Mouse (Mus musculus): ENCODE measurements around the gene Qtrt1. TPM values are rescaled to one million over a fixed set of nuclear protein-coding genes. Genes with fewer than 3 reads are reported as not detected.

The Qtrt1 gene
- total and polyA plus RNA-seq, 2 experiments from 2014 or later, result 38.6 to 46.7 TPM

GRCm38 (mm10) chr9:21437577-21437976 is 25.9 kb downstream of the Qtrt1 start:
- H3K9ac ChIP-seq (replicated peaks; ENCODE audit: low read length), result no peak overlapping the region
- H3K4me3 ChIP-seq (ENCODE audit: low read length), result no peak overlapping the region
- no peaks in the 10 kb centered on the region for H3K36me3 ChIP-seq (ENCODE audit: insufficient read depth, low read length)
- DNase-seq (ENCODE audit: low spot score) (no peak), ATAC-seq (no peak)
- no peaks in the 10 kb centered on the region for H3K9me3 ChIP-seq (ENCODE audit: low read length)
- TF ChIP-seq CTCF (IDR thresholded peaks at IDR 0.05; ENCODE audit: low read depth), result no peak
- no peaks in the 10 kb centered on the region for H3K4me1 ChIP-seq (ENCODE audit: insufficient read depth, low read length)
- H3K4me2 ChIP-seq (ENCODE audit: low read depth, low read length), result no peak overlapping the region
- 93% methylated on average over 6 of the region's 6 CpGs for WGBS
- H3K27ac ChIP-seq, result no peak overlapping the region
- no peaks in the 10 kb centered on the region for H3K27me3 ChIP-seq (ENCODE audit: insufficient read depth, low read length)

GRCm38 (mm10) chr9:21438219-21438618 is 26.6 kb downstream of the Qtrt1 start:
- no peak overlapping the region for H3K4me2 ChIP-seq (ENCODE audit: low read depth, low read length)
- H3K4me3 ChIP-seq (ENCODE audit: low read length), result no peak overlapping the region
- no peaks in the 10 kb centered on the region for H3K4me1 ChIP-seq (ENCODE audit: insufficient read depth, low read length)
- no peak for TF ChIP-seq CTCF (IDR thresholded peaks at IDR 0.05; ENCODE audit: low read depth)
- no peaks in the 10 kb centered on the region for H3K36me3 ChIP-seq (ENCODE audit: insufficient read depth, low read length)
- no peak for ATAC-seq
- H3K27ac ChIP-seq, result no peak overlapping the region
- H3K9me3 ChIP-seq (ENCODE audit: low read length), result no peaks in the 10 kb centered on the region
- no peaks in the 10 kb centered on the region for H3K27me3 ChIP-seq (ENCODE audit: insufficient read depth, low read length)
- peak; percentile 18 for DNase-seq (ENCODE audit: low spot score)
- H3K9ac ChIP-seq (replicated peaks; ENCODE audit: low read length), result no peak overlapping the region
- WGBS, result 71% methylated on average over 3 of the region's 3 CpGs

GRCm38 (mm10) chr9:21439456-21439855 is 27.8 kb downstream of the Qtrt1 start:
- ATAC-seq (no peak), DNase-seq (ENCODE audit: low spot score) (no peak)
- no peak for TF ChIP-seq CTCF (IDR thresholded peaks at IDR 0.05; ENCODE audit: low read depth)
- Histone ChIP-seq H3K36me3 (ENCODE audit: insufficient read depth, low read length) (no peaks in the 10 kb centered on the region), H3K9ac (replicated peaks; ENCODE audit: low read length) (no peak overlapping the region), H3K27me3 (ENCODE audit: insufficient read depth, low read length) (no peaks in the 10 kb centered on the region), H3K9me3 (ENCODE audit: low read length) (no peaks in the 10 kb centered on the region), H3K27ac (no peak overlapping the region), H3K4me2 (ENCODE audit: low read depth, low read length) (no peak overlapping the region), H3K4me3 (ENCODE audit: low read length) (no peak overlapping the region), H3K4me1 (ENCODE audit: insufficient read depth, low read length) (no peaks in the 10 kb centered on the region)
- 81% methylated on average over 3 of the region's 3 CpGs for WGBS

GRCm38 (mm10) chr9:21439914-21440313 is 28.3 kb downstream of the Qtrt1 start:
- Histone ChIP-seq H3K4me1 (ENCODE audit: insufficient read depth, low read length) (no peaks in the 10 kb centered on the region), H3K36me3 (ENCODE audit: insufficient read depth, low read length) (no peaks in the 10 kb centered on the region), H3K9me3 (ENCODE audit: low read length) (no peaks in the 10 kb centered on the region), H3K27me3 (ENCODE audit: insufficient read depth, low read length) (no peaks in the 10 kb centered on the region), H3K4me2 (ENCODE audit: low read depth, low read length) (no peak overlapping the region), H3K27ac (no peak overlapping the region), H3K9ac (replicated peaks; ENCODE audit: low read length) (no peak overlapping the region), H3K4me3 (ENCODE audit: low read length) (no peak overlapping the region)
- ATAC-seq (no peak), DNase-seq (ENCODE audit: low spot score) (no peak)
- 95% methylated on average over 2 of the region's 2 CpGs for WGBS
- no peak for TF ChIP-seq CTCF (IDR thresholded peaks at IDR 0.05; ENCODE audit: low read depth)

GRCm38 (mm10) chr9:21440387-21440786 is 28.8 kb downstream of the Qtrt1 start:
- TF ChIP-seq CTCF (IDR thresholded peaks at IDR 0.05; ENCODE audit: low read depth), result no peak
- H3K4me3 ChIP-seq (ENCODE audit: low read length), result no peak overlapping the region
- DNase-seq (ENCODE audit: low spot score) (no peak), ATAC-seq (no peak)
- no peaks in the 10 kb centered on the region for H3K4me1 ChIP-seq (ENCODE audit: insufficient read depth, low read length)
- H3K9ac ChIP-seq (replicated peaks; ENCODE audit: low read length), result no peak overlapping the region
- H3K9me3 ChIP-seq (ENCODE audit: low read length), result no peaks in the 10 kb centered on the region
- no peak overlapping the region for H3K27ac ChIP-seq
- H3K27me3 ChIP-seq (ENCODE audit: insufficient read depth, low read length), result no peaks in the 10 kb centered on the region
- H3K4me2 ChIP-seq (ENCODE audit: low read depth, low read length), result no peak overlapping the region
- no peaks in the 10 kb centered on the region for H3K36me3 ChIP-seq (ENCODE audit: insufficient read depth, low read length)

GRCm38 (mm10) chr9:21443853-21444252 is 32.2 kb downstream of the Qtrt1 start:
- 94% methylated on average over 8 of the region's 8 CpGs for WGBS
- ATAC-seq (no peak), DNase-seq (ENCODE audit: low spot score) (no peak)
- Histone ChIP-seq H3K4me1 (ENCODE audit: insufficient read depth, low read length) (no peaks in the 10 kb centered on the region), H3K27me3 (ENCODE audit: insufficient read depth, low read length) (no peaks in the 10 kb centered on the region), H3K27ac (no peak overlapping the region), H3K9ac (replicated peaks; ENCODE audit: low read length) (no peak overlapping the region), H3K4me3 (ENCODE audit: low read length) (no peak overlapping the region), H3K9me3 (ENCODE audit: low read length) (no peaks in the 10 kb centered on the region), H3K4me2 (ENCODE audit: low read depth, low read length) (no peak overlapping the region), H3K36me3 (ENCODE audit: insufficient read depth, low read length) (no peaks in the 10 kb centered on the region)
- TF ChIP-seq CTCF (IDR thresholded peaks at IDR 0.05; ENCODE audit: low read depth), result no peak

GRCm38 (mm10) chr9:21444574-21444973 is 32.9 kb downstream of the Qtrt1 start:
- no peaks in the 10 kb centered on the region for H3K27me3 ChIP-seq (ENCODE audit: insufficient read depth, low read length)
- ATAC-seq (no peak), DNase-seq (ENCODE audit: low spot score) (no peak)
- no peak overlapping the region for H3K27ac ChIP-seq
- no peaks in the 10 kb centered on the region for H3K36me3 ChIP-seq (ENCODE audit: insufficient read depth, low read length)
- no peaks in the 10 kb centered on the region for H3K9me3 ChIP-seq (ENCODE audit: low read length)
- H3K4me2 ChIP-seq (ENCODE audit: low read depth, low read length), result no peak overlapping the region
- H3K4me1 ChIP-seq (ENCODE audit: insufficient read depth, low read length), result no peaks in the 10 kb centered on the region
- 93% methylated on average over 4 of the region's 4 CpGs for WGBS
- H3K4me3 ChIP-seq (ENCODE audit: low read length), result no peak overlapping the region
- TF ChIP-seq CTCF (IDR thresholded peaks at IDR 0.05; ENCODE audit: low read depth), result no peak
- H3K9ac ChIP-seq (replicated peaks; ENCODE audit: low read length), result no peak overlapping the region

All from hindbrain, postnatal 0 days (tissue).